Mouse (Mus musculus) forebrain, embryonic 12.5 days (tissue): ENCODE measurements at regions not wholly inside any gene's neighbourhood (a gene's known extent, or its start where the extent isn't known, plus 50 kb on each side); places are given as distances from the start of the nearest gene placed in this dataset.

ENCODE experiments used
- ATAC-seq: fragments of 200-750 bp; cut with Nextera tagmentation; 2 replicates; pipeline ENCODE4 v1.8.0; 2017; ENCODE audit warnings: moderate TSS enrichment; ENCODE audit not compliant: low FRiP score
- H3K27ac ChIP-seq: fragments of 300-500 bp; sonication (generic); 2 replicates; pipeline ENCODE4 v1.5.1; 2016; ENCODE audit warnings: mild to moderate bottlenecking
- H3K27me3 ChIP-seq: fragments of 300-500 bp; sonication (generic); 2 replicates; pipeline ENCODE4 v1.6.1; 2016; ENCODE audit warnings: mild to moderate bottlenecking
- H3K36me3 ChIP-seq: fragments of 300-500 bp; sonication (generic); replicated peaks from 2 replicates; pipeline ENCODE4 v1.6.1; 2016; ENCODE audit warnings: mild to moderate bottlenecking
- H3K4me1 ChIP-seq: fragments of 300-500 bp; sonication (generic); 2 replicates; pipeline ENCODE4 v1.6.1; 2016
- H3K4me2 ChIP-seq: fragments of 300-500 bp; sonication (generic); 2 replicates; pipeline ENCODE4 v1.6.1; 2016; ENCODE audit warnings: mild to moderate bottlenecking, moderate library complexity
- H3K4me3 ChIP-seq: fragments of 300-500 bp; sonication (generic); replicated peaks from 2 replicates; pipeline ENCODE4 v1.5.1; 2016; ENCODE audit warnings: mild to moderate bottlenecking
- H3K9ac ChIP-seq: fragments of 300-500 bp; sonication (generic); 2 replicates; pipeline ENCODE4 v1.6.1; 2016; ENCODE audit warnings: mild to moderate bottlenecking
- H3K9me3 ChIP-seq: fragments of 300-500 bp; sonication (generic); 2 replicates; pipeline ENCODE4 v1.6.1; 2016
- WGBS: fragments of 180-500 bp; shearing (Covaris S2); methylation state at CpG from one replicate; pipeline ENCODE4 v1.1.7; 2016; 5-methylcytosine and 5-hydroxymethylcytosine counted together

GRCm38 (mm10) chr12:15931535-15931934 lies 114.8 kb upstream of the Trib2 start:
- ATAC-seq, result no peak
- Histone ChIP-seq H3K9ac (no peak overlapping the region), H3K27ac (no peak overlapping the region), H3K27me3 (no peaks in the 10 kb centered on the region), H3K4me3 (no peak overlapping the region), H3K4me1 (no peaks in the 10 kb centered on the region), H3K4me2 (no peak overlapping the region), H3K9me3 (no peaks in the 10 kb centered on the region), H3K36me3 (no peaks in the 10 kb centered on the region)
- 90% methylated on average over 4 of the region's 4 CpGs for whole genome bisulfite sequencing

GRCm38 (mm10) chr12:15930155-15930554 lies 113.4 kb upstream of the Trib2 start:
- H3K4me2 ChIP-seq, result no peak overlapping the region
- H3K4me3 ChIP-seq, result no peak overlapping the region
- no peaks in the 10 kb centered on the region for H3K27me3 ChIP-seq
- no peaks in the 10 kb centered on the region for H3K4me1 ChIP-seq
- no peak overlapping the region for H3K27ac ChIP-seq
- no peaks in the 10 kb centered on the region for H3K36me3 ChIP-seq
- WGBS, result 96% methylated on average over 3 of the region's 3 CpGs
- H3K9ac ChIP-seq, result no peak overlapping the region
- ATAC-seq, result no peak
- no peaks in the 10 kb centered on the region for H3K9me3 ChIP-seq

DNA sequence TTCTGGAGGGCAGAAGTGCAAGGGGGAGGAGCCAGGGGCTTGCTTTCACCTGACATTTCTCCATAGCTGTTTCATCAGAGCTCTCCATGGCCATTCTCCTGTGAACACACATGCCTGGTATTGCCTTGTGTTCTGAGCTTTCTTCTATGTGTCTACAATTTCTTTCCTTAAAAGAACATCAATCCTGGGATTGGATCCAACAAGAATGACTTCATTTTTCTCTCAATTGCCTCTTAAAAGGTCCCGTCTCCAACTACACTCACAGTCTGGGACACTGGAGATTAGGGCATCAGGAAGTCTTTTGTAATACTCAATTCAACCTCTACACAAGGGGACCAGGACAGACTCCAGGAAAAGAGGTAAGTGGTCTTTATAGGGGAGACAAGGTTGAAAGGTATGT lies 112.8 kb upstream of the Trib2 start:
- H3K27ac ChIP-seq, result no peak overlapping the region
- H3K4me1 ChIP-seq, result no peaks in the 10 kb centered on the region
- no peak overlapping the region for H3K4me2 ChIP-seq
- no peak overlapping the region for H3K9ac ChIP-seq
- no peaks in the 10 kb centered on the region for H3K36me3 ChIP-seq
- no peaks in the 10 kb centered on the region for H3K9me3 ChIP-seq
- H3K4me3 ChIP-seq, result no peak overlapping the region
- ATAC-seq, result no peak
- 78% methylated on average over 1 of the region's 1 CpGs for WGBS
- H3K27me3 ChIP-seq, result no peaks in the 10 kb centered on the region

- no peak overlapping the region for H3K27ac ChIP-seq
- whole genome bisulfite sequencing, result 73% methylated on average over 1 of the region's 1 CpGs
- H3K9ac ChIP-seq, result no peak overlapping the region
Observed at GRCm38 (mm10) chr12:15918291-15918690, 101.6 kb upstream of the Trib2 start.

GRCm38 (mm10) chr12:15912959-15913358 lies 96.2 kb upstream of the Trib2 start:
- no peak overlapping the region for H3K9ac ChIP-seq
- no peaks in the 10 kb centered on the region for H3K4me1 ChIP-seq
- WGBS, result 89% methylated on average over 1 of the region's 1 CpGs
- no peak overlapping the region for H3K4me2 ChIP-seq
- H3K4me3 ChIP-seq, result no peak overlapping the region
- no peak overlapping the region for H3K27ac ChIP-seq
- no peaks in the 10 kb centered on the region for H3K27me3 ChIP-seq
- no peaks in the 10 kb centered on the region for H3K36me3 ChIP-seq
- no peaks in the 10 kb centered on the region for H3K9me3 ChIP-seq
- no peak for ATAC-seq

More at GRCm38 (mm10) chr12:15918291-15918690, 101.6 kb upstream of the Trib2 start:
- no peak overlapping the region for H3K4me2 ChIP-seq
- H3K36me3 ChIP-seq, result no peaks in the 10 kb centered on the region
- H3K4me3 ChIP-seq, result no peak overlapping the region
- ATAC-seq, result no peak
- no peaks in the 10 kb centered on the region for H3K9me3 ChIP-seq
- H3K4me1 ChIP-seq, result no peaks in the 10 kb centered on the region
- no peaks in the 10 kb centered on the region for H3K27me3 ChIP-seq

DNA sequence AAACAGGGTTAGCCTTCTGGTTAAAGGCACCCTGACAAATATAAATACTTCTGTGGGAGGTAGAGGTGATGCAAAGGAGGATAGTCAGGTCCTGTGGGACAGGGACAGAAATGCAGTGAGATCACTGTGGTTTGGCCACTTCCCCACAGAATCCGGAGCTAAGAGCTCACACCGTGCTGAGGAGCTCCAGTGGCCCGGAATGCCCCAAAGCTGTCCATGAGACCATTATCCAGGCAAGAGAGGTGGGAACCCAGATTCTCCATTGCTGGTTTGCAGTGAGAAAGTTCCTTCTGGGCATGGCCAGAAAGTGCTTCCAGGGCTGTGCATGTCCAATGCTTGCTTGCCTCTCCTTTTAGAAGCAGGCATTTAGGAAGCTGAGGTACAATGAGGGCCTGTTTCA lies 95.8 kb upstream of the Trib2 start:
- no peaks in the 10 kb centered on the region for H3K9me3 ChIP-seq
- no peak overlapping the region for H3K4me3 ChIP-seq
- WGBS, result 92% methylated on average over 3 of the region's 3 CpGs
- no peak for ATAC-seq
- H3K4me1 ChIP-seq, result no peaks in the 10 kb centered on the region
- no peak overlapping the region for H3K4me2 ChIP-seq
- H3K36me3 ChIP-seq, result no peaks in the 10 kb centered on the region
- no peak overlapping the region for H3K27ac ChIP-seq
- H3K9ac ChIP-seq, result no peak overlapping the region
- H3K27me3 ChIP-seq, result no peaks in the 10 kb centered on the region

DNA sequence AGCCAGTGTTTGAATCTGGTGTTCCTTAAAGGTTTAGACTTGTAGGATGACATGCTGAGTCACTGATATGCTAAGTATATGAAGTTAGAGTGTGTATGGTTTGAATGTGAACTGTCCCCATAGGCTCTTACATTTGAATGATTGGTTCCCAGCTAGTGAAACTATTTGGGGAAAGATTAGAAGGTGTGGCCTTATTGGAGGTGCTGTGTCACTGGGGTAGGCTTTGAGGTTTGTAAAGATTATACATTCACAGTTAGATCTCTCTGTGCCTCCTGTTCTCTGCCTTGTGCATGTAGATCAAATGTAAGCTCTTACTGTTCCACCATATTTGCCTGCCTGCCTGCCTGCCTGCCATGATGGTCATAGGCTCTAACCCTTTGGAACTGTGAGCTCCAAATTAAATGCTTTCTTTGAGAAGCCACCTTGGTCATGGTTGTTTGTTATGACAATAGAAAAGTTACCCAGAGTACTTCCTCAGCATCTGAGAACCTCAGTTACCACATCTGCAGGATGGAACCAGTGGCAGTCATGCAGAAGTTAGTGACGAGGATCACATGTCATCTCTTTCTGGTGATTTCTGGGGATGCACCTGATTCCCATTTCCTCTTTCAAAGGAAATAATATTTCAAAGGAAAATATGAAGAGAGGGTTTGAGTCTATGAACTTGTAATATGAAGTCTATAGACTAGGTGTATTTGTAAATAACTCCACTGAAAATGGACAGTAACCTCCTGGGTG lies 94.7 kb upstream of the Trib2 start:
- no peaks in the 10 kb centered on the region for H3K4me1 ChIP-seq
- 86% methylated on average over 1 of the region's 1 CpGs for WGBS
- no peak overlapping the region for H3K4me2 ChIP-seq
- no peaks in the 10 kb centered on the region for H3K36me3 ChIP-seq
- H3K9ac ChIP-seq, result no peak overlapping the region
- H3K27ac ChIP-seq, result no peak overlapping the region
- no peak for ATAC-seq
- H3K9me3 ChIP-seq, result no peaks in the 10 kb centered on the region
- no peaks in the 10 kb centered on the region for H3K27me3 ChIP-seq
- H3K4me3 ChIP-seq, result no peak overlapping the region

DNA sequence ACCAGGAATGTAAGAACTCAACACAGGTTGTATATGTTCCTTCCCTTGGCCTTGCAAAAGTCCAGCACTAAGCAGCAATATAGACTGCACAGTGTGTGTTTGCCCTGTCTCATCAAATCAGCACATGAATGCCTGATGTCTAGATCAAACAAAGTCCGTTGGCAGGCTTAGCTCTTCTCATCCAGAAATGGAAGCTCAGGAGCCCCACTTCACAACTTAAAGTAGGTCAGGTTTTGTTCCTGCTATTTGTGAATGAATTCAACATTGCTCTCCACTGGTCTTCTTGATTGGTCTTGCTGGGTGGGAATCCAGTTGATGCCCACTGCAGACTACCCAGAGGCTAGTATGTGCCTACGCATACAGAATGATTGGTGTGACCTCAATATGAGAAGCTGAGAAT lies 80.8 kb upstream of the Trib2 start:
- ATAC-seq, result no peak
- H3K9ac ChIP-seq, result no peak overlapping the region
- H3K4me2 ChIP-seq, result no peak overlapping the region
- no peaks in the 10 kb centered on the region for H3K27me3 ChIP-seq
- no peaks in the 10 kb centered on the region for H3K36me3 ChIP-seq
- H3K4me3 ChIP-seq, result no peak overlapping the region
- whole genome bisulfite sequencing, result 77% methylated on average over 2 of the region's 2 CpGs
- no peaks in the 10 kb centered on the region for H3K9me3 ChIP-seq
- H3K27ac ChIP-seq, result no peak overlapping the region
- no peaks in the 10 kb centered on the region for H3K4me1 ChIP-seq

DNA sequence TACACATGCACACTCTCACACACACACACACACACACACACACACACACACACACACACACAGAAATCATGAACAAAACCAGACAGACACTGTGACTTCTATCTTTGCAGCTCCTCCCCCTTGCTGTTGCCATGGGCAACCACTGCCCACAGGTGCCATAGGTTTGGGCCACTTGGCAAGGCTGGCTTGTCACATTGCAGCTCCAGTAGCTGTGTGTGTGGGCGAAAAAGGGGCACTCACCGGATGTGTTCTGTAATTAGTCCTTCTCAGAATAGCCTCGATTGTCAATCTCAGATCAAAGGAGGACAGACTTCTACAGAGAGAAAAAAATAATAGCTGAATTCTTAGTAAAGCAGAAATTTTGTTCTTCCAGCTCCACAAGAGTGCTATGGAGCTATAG lies 79.8 kb upstream of the Trib2 start:
- H3K4me3 ChIP-seq, result no peak overlapping the region
- H3K27ac ChIP-seq, result no peak overlapping the region
- no peak for ATAC-seq
- no peaks in the 10 kb centered on the region for H3K4me1 ChIP-seq
- no peak overlapping the region for H3K4me2 ChIP-seq
- no peak overlapping the region for H3K9ac ChIP-seq
- no peaks in the 10 kb centered on the region for H3K9me3 ChIP-seq
- no peaks in the 10 kb centered on the region for H3K36me3 ChIP-seq
- 61% methylated on average over 3 of the region's 3 CpGs for WGBS
- no peaks in the 10 kb centered on the region for H3K27me3 ChIP-seq

GRCm38 (mm10) chr12:15895215-15895614 lies 78.5 kb upstream of the Trib2 start:
- Histone ChIP-seq H3K27ac (no peak overlapping the region), H3K36me3 (no peaks in the 10 kb centered on the region), H3K9ac (no peak overlapping the region), H3K9me3 (no peaks in the 10 kb centered on the region), H3K4me3 (no peak overlapping the region), H3K27me3 (no peaks in the 10 kb centered on the region), H3K4me2 (no peak overlapping the region), H3K4me1 (peaks cover 3% of the 10 kb centered on the region; the same call in 1 of the 2 replicates)
- 54% methylated on average over 2 of the region's 2 CpGs for WGBS
- ATAC-seq, result no peak

DNA sequence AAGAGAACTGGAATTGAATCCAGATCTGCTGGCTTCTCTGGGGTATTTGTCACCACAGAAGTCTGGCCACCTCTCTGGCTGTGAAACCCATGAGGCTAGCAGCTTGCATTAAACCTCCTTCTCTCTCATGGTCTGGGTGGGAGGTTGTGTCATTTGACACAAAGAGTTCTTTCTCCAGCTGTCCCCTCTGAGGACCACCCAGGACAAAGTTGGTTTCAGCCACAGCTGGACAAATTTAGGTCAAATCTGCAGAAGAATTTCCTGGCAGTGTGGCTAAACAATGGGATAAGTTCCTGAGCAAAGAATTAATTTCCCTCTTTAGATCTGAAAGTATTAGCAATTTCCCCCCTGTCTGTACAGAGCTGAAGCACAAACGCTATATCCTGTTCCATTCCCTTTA lies 73.9 kb upstream of the Trib2 start:
- H3K9me3 ChIP-seq, result no peaks in the 10 kb centered on the region
- H3K4me2 ChIP-seq, result no peak overlapping the region
- WGBS, result 25% methylated on average over 1 of the region's 1 CpGs
- no peak overlapping the region for H3K9ac ChIP-seq
- H3K4me3 ChIP-seq, result no peak overlapping the region
- no peak for ATAC-seq
- no peaks in the 10 kb centered on the region for H3K27me3 ChIP-seq
- no peaks in the 10 kb centered on the region for H3K36me3 ChIP-seq
- H3K27ac ChIP-seq, result no peak overlapping the region
- peaks cover 3% of the 10 kb centered on the region; the same call in 1 of the 2 replicates for H3K4me1 ChIP-seq

DNA sequence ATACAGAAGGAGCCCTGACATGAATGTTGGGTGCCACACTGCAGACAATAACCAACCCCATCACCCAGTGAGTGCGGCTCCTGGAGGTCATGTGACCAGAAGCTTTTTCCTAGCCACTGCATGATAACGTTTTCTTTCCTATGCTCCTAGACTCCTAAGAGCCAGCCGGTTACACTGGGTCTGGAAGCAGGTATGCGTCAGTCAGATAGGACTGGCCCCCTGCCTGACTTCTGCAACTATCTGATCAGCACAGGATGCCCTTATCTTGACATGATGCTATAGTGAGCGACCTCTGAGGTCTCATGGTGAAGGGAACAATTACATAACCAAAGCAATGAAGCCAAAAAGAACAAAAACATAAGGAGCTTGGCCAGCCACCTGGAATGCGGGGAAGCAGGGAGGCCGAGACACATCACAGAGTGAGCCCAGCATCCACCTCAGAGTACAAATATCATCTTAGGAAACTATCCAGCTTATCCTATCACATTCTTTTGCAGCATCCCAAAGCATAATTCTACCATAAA lies 63.2 kb upstream of the Trib2 start:
- Histone ChIP-seq H3K27ac (no peak overlapping the region), H3K4me1 (no peaks in the 10 kb centered on the region), H3K36me3 (no peaks in the 10 kb centered on the region), H3K9me3 (no peaks in the 10 kb centered on the region), H3K4me2 (no peak overlapping the region), H3K4me3 (no peak overlapping the region), H3K9ac (no peak overlapping the region), H3K27me3 (no peaks in the 10 kb centered on the region)
- WGBS, result 82% methylated on average over 7 of the region's 7 CpGs
- ATAC-seq, result no peak
